Mouse (Mus musculus) lung, postnatal 0 days (tissue): Measurements from ENCODE around the gene Adora2a.

Experiments used
- CTCF ChIP-seq: IDR thresholded peaks from 2 replicates; pipeline ENCODE4 v1.5.1; 2016; ENCODE audit warnings: antibody characterized with exemption, mild to moderate bottlenecking
- EP300 ChIP-seq: IDR thresholded peaks from 2 replicates; pipeline ENCODE4 v1.6.1; 2016; ENCODE audit warnings: antibody characterized with exemption, mild to moderate bottlenecking, control low read depth

GRCm38 (mm10) chr10:75326553-75326952 lies 9.9 kb downstream of the Adora2a start:
- TF ChIP-seq CTCF (no peak), EP300 (no peak)
